Mouse (Mus musculus): Measurements from ENCODE around the gene Zfp292.

The Zfp292 gene

DNA sequence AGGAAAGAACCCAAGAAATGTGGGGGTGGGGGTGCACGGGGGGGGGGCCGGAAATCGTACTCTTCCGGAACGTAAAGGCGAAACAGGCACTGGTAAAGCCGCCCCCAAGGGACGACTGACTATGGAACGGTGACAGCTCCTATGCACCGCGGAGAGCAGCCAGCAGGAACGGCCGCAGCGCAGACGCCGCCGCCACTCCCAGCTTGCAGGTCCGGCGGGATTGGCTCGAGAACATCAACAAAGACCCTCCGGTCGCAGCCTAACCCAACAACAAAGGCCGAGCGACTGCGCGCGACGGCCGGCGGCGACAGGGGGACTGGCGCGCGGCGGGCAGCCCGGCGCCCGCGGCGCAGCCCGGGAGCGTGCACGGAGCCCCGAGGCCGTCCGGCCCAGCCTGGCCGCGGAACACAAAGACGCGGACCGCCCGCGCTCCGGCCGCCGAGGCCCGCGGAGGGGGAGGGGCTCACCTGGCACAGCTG is 430 bp downstream of the Zfp292 start:
- DNase-seq (ENCODE audit: low spot score), result peak; percentile 24

DNA sequence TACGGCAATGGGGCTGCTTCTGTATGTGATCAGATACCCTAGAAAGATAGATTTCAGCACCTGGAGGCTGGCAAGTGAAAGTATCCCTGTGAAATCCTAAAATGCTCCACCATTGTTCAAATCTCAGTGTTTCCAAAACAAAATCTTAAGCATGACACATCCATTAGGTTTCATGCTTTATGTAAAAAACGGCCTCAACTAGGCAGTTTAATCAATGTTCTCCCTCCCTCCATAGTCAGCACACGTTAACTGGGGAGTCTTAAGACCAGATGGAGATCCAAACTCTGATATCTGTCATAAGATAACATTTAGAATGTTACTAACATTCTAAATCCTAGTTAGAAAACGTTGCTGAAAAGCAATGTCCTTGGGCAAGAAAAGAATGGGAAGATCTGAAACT is 909 bp downstream of the Zfp292 start:
- no peak for DNase-seq (ENCODE audit: low spot score)

DNA sequence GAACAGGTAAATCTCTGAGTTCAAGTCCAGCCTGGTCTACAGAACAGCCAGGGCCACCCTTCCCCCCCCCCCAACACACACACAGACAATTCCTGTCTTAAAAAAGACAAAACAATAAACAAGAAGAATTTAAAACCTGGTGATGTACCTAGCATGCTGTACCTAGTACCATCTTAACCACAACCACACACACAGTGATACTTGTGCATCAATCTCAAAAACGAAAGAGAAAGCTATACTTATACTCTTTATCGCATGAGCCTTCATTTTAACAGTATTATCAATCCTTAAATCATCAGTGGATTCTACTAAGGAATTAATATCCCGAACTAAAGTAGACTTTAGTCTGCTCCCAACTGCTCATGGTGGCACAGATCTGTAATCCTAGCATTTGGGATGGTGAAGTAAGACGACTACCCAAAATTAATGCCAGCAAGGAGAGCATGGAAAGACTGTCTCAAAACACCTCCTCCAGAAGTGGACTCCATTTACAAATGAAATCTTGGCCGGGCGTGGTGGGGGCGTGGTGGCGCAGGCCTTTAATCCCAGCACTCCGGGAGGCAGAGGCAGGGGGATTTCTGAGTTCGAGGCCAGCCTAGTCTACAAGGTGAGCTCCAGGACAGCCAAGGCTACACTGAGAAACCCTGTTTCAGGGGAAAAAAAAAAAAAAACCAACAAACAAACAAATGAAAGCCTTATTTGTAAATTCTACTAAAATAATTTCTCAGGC is 1.7 kb downstream of the Zfp292 start:
- no peak for DNase-seq (ENCODE audit: low spot score)

DNA sequence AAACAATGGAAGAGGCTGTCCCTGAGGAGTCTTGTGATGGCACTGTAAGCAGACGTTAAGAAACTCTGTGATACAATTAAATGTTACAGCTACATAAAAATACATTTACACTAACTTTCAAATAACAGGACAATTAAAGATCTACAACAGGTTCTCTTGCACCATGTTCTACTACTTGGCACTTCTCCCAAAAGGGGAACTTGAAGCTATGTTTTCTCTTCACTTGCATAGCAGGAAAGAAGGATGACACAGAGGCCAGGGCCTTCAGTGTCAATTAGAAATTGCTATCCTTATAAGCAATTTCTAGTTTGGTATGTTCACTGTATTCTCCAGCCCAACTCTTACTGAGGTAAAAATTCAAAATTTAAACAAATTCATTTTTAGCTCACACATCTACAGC is 8.5 kb downstream of the Zfp292 start:
- no peak for DNase-seq (ENCODE audit: low spot score)

DNA sequence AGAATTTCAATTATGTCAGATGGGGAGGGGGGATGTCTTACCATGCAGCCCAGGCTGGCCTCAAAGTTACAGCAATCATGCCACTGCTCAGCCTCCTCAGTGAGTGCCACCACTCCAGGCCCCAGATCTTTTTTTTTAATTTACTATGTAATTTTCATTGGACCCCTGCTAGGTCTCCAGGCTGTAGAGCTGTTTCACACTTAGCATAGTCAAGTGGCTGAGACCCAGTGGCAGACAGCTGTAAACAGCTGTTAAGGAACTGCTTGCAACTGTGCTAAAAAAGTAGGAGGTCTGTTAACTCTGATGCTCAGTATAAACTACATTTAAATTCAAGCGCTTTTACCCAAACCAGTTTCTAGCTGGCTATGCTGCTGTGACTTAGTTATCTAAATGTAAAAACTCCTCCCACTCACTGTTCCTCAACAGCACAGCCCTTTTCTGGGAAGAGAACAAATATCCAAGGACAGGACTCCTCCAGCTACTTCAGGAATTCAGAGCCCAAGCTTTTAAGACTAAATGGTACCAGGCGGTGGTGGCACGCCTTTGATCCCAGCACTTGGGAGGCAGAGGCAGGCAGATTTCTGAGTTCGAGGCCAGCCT is 9.8 kb downstream of the Zfp292 start:
- DNase-seq (ENCODE audit: low spot score), result no peak

DNA sequence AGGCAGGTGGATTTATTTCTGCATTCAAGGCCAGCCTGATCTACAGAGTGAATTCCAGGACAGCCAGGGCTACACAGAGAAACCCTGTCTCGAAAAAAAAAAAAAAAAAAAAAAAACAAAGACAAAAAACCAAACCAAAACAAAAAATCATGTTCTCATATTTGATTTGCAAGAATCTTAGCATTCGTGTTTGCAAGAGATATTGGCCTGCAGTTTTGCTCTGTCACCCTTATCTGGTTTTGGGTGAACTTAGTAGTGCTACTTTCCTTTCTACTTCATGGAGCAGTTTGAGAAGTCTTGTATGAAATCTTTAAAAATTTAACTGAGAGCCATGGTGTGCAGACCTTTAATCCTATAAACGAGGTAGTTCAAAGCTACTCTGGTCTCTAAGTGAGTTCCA is 12.9 kb downstream of the Zfp292 start:
- DNase-seq (ENCODE audit: low spot score), result no peak

DNA sequence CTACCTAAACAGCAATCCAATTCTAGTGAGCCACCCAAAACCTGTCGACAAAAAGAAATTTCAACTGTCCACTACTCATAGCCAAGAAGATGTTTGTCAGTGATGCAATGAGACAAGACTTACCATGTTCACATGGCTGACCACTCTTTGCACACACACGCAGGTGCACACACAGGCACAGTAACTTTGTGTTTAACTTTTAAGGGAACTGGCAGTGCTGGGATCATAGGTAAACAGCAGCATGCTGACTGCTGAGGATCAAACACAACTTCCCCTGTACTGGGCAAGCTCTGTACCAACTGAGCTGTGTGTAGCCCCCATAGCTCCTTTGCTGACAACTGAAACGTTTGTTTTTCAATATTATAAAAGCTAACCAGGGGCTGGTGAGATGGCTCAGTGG is 21.3 kb downstream of the Zfp292 start:
- no peak for DNase-seq (ENCODE audit: low spot score)

DNA sequence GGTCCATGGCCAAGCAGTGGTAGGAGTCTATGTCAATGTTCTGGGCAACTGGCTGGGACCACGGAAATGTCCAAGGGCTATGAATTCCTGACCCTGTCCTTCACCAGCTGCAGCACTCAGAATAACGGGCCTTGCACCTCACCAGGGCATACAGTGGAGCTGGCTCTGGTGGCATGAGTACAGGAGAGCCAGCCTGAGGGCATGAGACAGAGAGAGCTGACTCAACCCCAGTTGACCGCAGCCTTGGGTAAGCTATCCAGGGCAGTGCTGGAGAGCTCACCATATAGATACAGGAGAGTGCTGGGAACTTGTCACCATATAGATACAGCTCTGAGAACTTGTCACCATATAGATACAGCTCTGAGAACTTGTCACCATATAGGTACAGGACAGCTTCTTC is 23.3 kb downstream of the Zfp292 start:
- DNase-seq (ENCODE audit: low spot score), result no peak

DNA sequence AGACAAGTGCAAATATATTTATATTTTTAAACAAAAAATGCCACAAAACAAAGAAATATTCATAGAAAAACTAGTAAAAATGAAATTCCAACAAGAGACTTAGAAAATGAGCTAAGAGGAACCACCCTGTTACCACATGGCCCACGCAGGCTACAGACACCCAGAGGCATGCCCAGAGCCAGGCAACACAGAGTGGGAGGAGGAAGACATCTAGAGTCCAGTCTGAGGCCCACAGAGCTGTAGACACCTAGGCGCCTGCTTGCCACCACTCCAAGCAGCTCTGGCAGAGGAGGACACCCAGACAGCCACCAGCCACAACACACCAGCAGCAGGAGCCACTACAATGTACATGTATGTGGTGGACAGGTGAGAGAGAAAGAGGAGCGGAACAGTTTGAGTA is 23.9 kb downstream of the Zfp292 start:
- DNase-seq (ENCODE audit: low spot score), result no peak

DNA sequence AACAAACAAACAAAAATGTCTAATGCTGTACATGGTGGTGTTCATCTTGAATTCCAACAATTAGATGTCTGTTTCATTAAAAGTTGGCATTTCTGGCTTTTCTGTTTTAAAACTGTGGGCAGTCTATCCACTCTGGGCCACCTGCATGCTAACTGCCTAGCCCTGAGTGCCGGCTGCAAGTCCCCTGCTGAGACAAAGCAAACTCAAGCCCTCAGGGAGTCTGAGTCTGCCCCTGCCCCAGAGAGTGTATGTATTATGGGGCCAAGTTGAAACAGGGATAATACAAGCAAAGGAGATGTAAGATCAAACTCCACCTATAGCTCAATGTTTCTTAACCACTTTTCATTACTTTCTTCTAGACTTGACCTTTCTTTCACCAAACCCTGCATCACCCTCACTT is 26.8 kb downstream of the Zfp292 start:
- DNase-seq (ENCODE audit: low spot score), result no peak

DNA sequence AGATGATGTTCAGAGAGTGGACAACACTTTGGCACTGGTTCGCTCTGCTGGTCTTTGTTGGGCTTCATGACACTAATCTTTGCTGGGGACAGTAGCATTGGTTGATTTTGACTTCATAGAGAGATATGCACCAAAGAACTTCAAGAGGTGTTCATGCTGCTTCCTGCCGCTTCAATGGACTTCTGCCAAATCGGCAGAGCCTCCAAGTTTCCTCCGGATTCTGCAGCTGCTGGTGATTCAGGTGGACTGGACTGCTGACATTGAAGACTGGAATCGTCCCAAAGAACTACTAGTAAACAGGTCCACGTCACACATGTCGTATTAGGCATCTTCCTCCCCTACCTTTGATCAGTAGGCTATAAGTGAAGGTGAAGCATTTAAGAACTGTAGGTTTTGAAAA is 30.7 kb downstream of the Zfp292 start:
- DNase-seq (ENCODE audit: low spot score), result no peak

DNA sequence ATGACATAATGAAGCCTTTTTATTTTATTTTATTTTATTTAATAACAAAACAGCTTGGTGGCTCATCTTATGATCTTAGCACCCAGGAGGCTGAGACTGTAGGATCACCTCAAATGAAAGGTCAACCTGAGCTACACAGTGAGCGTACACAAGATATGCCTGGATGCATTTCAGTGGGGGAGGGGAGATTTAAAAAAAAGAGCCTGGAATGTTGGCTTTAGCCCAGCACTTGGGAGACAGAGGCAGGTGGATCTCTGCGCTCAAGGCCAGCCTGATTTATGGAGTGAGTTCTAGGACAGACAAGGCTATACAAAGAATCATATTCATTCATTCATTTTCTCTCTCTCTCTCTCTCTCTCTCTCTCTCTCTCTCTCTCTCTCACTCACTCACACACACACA is 32.6 kb downstream of the Zfp292 start:
- no peak for DNase-seq (ENCODE audit: low spot score)

DNA sequence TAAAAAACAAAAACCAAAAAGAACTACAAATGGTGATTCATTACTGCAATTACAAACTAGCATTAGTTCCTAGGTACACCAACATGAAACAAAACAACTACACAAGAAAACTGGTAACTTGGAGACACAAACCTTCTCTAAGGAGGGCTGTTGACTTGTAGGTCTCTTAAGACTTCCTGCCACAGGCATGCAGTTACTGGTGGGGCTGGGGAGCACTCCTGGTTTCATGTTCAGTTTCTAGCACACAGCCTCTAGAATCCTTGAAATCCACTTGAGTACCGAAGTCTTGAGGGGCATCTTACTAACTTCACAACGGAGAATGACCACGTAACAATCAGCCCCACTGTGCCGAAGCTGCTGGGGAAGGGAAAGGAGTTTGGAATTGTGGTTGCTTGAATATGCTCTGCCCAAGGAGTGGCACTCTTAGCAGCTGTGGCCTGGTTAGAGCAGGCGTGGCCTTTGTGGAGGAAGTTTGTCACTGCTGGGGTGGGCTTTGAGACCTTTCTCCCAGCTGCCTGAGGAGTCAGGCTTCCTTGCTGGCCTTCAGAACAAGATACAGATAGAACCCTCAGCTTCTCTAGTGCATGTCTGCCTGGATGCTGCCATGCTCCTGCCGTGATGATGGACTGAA is 35.0 kb downstream of the Zfp292 start:
- no peak for DNase-seq (ENCODE audit: low spot score)

DNA sequence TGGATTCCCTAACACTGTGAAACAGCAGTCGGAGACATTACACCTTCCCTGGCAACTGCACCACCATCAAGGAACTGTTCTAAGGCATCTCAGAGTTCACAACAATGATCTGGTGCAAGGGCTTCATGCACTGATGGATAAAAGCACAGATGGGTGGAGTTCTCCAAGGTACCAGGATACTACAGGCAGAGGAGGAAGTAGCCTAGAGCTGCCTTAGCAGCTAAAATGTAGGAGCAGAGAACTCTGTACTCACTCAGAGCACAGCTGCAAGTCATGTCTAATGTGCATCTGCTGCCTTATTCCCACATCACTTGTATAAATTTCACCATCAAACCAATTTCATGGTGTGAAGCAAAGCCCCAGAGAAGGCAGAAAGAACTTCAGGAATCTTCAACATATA is 38.9 kb downstream of the Zfp292 start:
- no peak for DNase-seq (ENCODE audit: low spot score)

DNA sequence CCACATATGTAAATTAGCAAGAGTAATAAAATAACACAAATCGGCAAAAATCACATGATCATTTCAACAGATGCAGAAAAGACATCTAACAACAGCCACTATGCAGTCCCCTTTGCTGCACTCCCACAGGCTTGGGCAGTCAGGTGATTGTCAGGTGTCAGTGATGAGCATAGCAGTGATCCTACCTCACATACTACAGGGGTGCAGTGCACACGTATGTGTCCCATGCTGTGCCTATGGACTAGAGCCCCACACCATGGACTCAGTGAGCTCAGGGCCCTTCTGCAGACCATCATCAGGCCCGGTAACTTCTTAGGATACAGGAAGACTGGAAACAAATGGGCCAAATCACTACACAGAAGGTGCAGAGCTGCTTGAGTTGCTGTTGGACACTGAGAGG is 39.9 kb downstream of the Zfp292 start:
- DNase-seq (ENCODE audit: low spot score), result no peak

DNA sequence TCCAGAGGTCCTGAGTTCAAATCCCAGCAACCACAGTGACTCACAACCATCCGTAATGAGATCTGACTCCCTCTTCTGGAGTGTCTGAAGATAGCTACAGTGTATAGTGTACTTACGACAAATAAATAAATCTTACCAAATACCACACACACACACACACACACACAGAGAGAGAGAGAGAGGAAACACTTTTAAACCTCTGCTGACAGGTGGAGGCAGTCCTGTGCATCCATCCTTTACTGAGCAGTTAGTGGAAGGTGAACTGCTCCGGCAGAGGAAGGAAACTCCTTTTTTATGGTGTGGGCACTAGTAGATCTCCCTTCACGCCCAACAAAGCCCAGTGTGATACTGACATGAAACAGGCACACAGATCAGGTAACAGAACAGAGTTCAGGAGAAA is 51.3 kb downstream of the Zfp292 start:
- no peak for DNase-seq (ENCODE audit: low spot score)

DNA sequence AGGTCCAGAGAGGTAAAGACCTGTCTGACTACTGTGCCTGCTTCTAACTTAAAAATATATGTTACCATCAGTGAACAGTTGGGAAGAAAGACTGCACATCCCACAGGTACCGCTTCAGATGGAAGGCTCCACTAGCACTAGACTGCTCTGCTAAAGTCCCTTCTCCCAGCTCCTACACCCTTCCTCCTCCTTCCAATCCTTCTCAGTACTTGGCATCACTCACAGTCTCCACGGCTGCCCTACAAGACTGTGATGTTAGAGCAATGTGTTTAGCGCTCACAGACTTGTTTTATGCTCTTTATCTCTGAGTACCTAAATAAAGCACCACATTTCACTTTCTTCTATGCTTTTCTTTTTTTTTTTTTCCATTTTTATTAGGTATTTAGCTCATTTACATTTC is 53.3 kb downstream of the Zfp292 start:
- no peak for DNase-seq (ENCODE audit: low spot score)

DNA sequence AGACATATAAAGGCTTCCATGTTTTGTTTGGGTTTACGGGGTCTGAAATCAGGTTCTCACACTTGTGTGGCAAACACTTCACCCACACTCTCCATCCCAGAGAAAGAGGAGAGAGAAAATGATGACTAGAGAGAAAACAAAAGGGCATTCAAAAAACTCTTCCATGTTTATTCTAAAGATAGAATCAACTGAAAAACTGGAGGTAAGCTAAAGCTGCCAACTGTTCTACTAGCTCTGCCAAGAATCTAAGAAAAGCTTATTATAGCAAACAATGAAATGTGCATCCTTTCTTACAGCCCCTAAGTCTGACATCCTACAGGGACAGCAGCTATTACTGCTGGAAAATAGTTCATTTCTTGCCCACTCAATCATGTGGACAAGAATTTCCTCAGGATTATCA is 58.9 kb downstream of the Zfp292 start:
- DNase-seq (ENCODE audit: low spot score), result no peak

DNA sequence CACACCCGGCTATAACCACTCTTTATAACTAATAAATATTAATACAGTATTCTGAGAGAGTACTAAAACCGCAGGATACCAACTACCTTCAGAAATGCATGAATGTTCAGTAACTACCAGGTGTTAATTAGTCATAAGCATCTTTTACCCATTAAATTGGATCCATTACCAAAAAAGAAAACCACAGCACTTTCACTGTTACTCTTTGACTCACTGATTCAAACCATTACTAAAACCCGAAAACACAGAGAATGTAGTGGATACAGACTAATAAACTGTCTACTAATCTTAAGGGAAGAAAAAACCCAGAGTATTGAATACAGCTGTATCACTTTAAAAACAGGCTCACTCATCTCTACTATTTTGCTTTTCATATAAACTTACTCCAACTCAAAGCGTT is 62.9 kb downstream of the Zfp292 start:
- DNase-seq (ENCODE audit: low spot score), result no peak

DNA sequence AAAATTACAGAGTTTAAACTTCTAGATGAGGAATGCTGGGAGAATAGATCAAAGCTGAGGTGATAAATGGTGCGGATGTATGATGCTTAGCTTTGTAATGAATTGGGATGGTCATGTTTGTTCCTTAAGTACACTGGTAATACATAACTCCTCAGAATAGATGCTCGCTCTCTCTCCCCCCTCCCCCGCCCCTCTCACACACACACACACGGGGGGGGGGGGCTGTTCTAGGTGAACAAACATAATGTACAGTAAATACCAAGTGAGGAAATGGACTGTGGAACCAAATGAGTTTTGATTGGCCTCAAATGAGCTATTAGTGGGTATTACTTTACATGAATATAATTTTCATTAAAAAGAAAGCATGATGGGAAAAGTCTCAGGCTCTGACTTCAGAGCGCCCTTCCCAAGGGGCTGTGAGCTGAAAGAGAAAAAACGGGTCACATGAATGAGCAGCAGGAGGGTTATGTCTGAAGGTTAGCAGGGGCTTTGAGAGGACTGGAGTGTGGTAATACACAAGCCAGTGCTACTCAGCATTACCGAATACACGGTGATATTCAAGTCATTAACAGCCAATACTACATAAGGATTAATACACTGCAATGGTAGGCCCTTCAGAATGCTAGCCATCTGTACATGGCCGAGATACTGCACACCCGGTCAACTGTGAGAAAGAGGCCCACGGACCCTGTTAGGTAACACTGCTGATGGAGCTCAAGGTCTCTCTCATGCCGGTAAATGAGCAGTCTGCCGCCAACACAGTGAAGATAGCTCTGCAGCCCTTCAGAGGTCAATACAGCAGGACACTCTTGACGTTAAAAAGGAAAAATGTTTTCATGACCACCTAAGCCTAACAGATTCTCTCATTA is 81.4 kb downstream of the Zfp292 start:
- no peak for DNase-seq (ENCODE audit: low spot score)

DNA sequence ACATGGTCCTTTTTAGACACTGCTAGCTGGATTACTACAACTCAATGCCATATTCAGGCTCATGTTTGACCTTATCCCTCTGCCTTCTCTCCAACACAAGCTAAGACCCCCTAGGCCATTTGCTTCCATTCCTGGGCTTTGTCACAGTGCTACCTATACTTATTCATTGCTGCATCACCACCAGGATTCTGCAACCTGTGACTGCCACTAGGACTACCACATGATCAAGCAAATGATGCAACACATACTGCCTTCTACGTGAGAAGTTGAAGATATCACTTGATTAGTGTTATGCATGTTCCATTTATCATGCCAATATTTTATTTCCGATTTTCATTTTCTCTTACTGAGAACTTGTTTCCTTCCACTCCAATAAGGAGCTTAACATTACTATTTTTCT is 84.8 kb downstream of the Zfp292 start:
- DNase-seq (ENCODE audit: low spot score), result no peak

DNA sequence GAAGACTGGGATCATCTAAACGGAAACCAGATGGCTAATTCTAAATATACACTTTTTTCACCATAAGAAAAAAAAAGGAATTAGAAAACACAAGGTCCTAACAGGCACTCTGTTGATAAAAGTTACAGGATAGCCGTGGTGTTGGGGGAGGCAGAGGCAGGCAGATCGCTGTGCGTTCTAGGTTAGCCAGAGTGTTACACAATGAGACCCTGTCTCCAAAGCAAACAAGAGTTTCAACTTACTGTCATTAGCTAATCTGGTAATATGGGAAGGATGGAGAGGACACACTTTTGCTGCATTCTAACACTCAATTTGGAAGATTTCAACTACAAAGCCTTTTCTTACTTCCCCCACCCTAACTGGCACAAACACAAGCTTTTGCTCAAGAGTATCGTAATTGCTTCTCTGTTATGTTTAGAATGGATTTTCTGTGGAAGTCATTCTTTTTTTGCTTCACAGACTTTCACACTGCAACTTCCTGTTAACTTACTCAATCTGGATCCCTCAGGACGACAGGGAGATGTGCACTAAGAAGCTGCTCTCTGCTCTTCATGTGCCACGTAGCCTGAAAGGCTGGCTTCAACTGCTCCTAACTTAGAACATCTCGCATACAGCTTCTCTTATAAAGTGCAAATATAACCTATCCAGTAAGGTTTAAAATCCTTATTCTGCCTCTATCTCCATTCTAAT is 85.3 kb downstream of the Zfp292 start:
- DNase-seq (ENCODE audit: low spot score), result no peak

All from spleen, adult 12 weeks (tissue).